Mouse (Mus musculus): Measurements from ENCODE around the gene Cacna1f.

DNA sequence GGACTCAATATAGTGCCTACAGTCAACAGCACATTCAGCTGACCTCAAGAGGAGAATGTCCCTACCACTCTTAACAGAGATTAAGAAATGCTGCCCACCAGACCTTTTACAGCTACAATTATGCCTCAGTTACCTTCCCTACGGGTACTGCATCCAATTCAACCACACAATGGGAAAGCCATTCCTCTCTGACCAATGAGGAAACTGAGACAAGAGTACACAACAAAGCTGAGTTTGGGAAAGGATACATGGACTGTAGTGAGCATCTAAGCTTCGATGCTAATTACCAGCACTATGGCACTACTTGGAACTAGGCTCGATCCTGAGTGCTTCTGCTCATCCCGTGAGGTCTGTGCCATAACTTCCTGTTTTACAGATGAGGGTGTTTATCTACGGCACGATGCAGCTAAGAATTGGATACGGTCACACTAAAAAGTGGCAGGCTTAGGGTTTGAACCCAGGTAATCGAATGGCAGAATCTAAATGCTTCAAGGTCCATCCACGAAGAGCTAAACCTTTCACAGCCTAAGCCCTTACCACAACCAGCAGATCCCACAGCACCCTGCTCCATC lies 35.2 kb upstream of the Cacna1f start:
- TF ChIP-seq CTCF (IDR thresholded peaks at IDR 0.05; ENCODE audit: borderline replicate concordance, control insufficient read depth, extremely low read depth, insufficient read depth, low read length, poor library complexity) (no peak), POLR2A (IDR thresholded peaks at IDR 0.05; ENCODE audit: control insufficient read depth, extremely low read depth, insufficient read depth, low read length, poor library complexity) (no peak)

All from thymus, adult 2 months (tissue).